Mouse (Mus musculus) erythroblast, embryonic 14.5 days (primary cell): ENCODE results near the gene Notch1.

Source experiments
- GATA1 ChIP-seq: IDR thresholded peaks from 2 replicates; pipeline ENCODE4 v1.6.1; 2012; ENCODE audit warnings: low read length, inconsistent platforms, mixed read lengths
- TAL1 ChIP-seq: IDR thresholded peaks from 3 replicates; pipeline ENCODE4 v1.6.1; 2012; ENCODE audit warnings: low read length, inconsistent platforms, mixed read lengths

GRCm38 (mm10) chr2:26502863-26503631 is 13.4 kb downstream of the Notch1 start:
- TF ChIP-seq TAL1, result no peak
- no peak for TF ChIP-seq GATA1
